Mouse (Mus musculus) embryonic facial prominence, embryonic 10.5 days (tissue): ENCODE measurements around the gene Pank2. TPM values are rescaled to one million over a fixed set of nuclear protein-coding genes. Genes with fewer than 3 reads are reported as not detected.
"Not testable (repeated sequence)": the region's sequence is repeated elsewhere in the genome, so short reads cannot be mapped to it uniquely, and the experiment has no call there.

ENCODE experiments used
- DNase-seq: peaks from one replicate; pipeline ENCODE4 v3.0.0-alpha.2; 2017; ENCODE audit warnings: low spot score
- H3K27ac ChIP-seq: fragments of 300-500 bp; sonication (generic); replicated peaks from 2 replicates; pipeline ENCODE4 v1.5.1; 2016; ENCODE audit warnings: mild to moderate bottlenecking
- H3K27me3 ChIP-seq: fragments of 300-500 bp; sonication (generic); replicated peaks from 2 replicates; pipeline ENCODE4 v1.6.1; 2016; ENCODE audit warnings: low read depth, mild to moderate bottlenecking; ENCODE audit not compliant: poor library complexity, severe bottlenecking
- H3K36me3 ChIP-seq: fragments of 300-500 bp; sonication (generic); replicated peaks from 2 replicates; pipeline ENCODE4 v1.6.1; 2016; ENCODE audit warnings: mild to moderate bottlenecking, moderate library complexity
- H3K4me1 ChIP-seq: fragments of 300-500 bp; sonication (generic); 2 replicates; pipeline ENCODE4 v1.6.1; 2016
- H3K4me3 ChIP-seq: fragments of 300-500 bp; sonication (generic); 2 replicates; pipeline ENCODE4 v1.5.1; 2016; ENCODE audit warnings: mild to moderate bottlenecking, moderate library complexity
- H3K9me3 ChIP-seq: fragments of 300-500 bp; sonication (generic); 2 replicates; pipeline ENCODE4 v1.6.1; 2016; ENCODE audit warnings: mild to moderate bottlenecking
- WGBS: fragments of 180-500 bp; shearing (Covaris S2); methylation state at CpG from one replicate; pipeline ENCODE4 v1.1.7; 2016; 5-methylcytosine and 5-hydroxymethylcytosine counted together
- polyA plus RNA-seq: library from polyadenylated mRNA; unstranded; fragments of >200 nt; fragmentation: Nextera tagmentation; extraction: Ambion mirVana; gene quantifications from 2 replicates; pipeline ENCODE4 v1.2.1, GENCODE M21; 2016

The Pank2 gene
- 44.2 and 44.6 TPM in 2 replicates for polyA plus RNA-seq

- H3K4me1 ChIP-seq: peaks cover 36% of the 10 kb centered on the region
- peak within 1 kb of the TSS; percentile 90 for H3K4me3 ChIP-seq
- H3K9me3 ChIP-seq: no peaks in the 10 kb centered on the region
- under 1% methylated on average over 49 of the region's 49 CpGs for WGBS
- DNase-seq: peak; percentile 99
- H3K27me3 ChIP-seq: no peaks in the 10 kb centered on the region
- H3K36me3 ChIP-seq: peaks cover 10% of the 10 kb centered on the region; the same call in 1 of the 2 replicates
- H3K27ac ChIP-seq: peak within 1 kb of the TSS; percentile 99
Observed at GRCm38 (mm10) chr2:131262213-131262672, at the start of gene Pank2. Gene Pank2, plus strand, starts transcription at chr2:131262495.

- H3K36me3 ChIP-seq: peaks cover 20% of the 10 kb centered on the region
- no peaks in the 10 kb centered on the region for H3K27me3 ChIP-seq
- DNase-seq: no peak
- H3K9me3 ChIP-seq: no peaks in the 10 kb centered on the region
- H3K4me3 ChIP-seq: no peak overlapping the region
- H3K4me1 ChIP-seq: peaks cover 18% of the 10 kb centered on the region
- 90% methylated on average over 7 of the region's 7 CpGs for WGBS
- no peak overlapping the region for H3K27ac ChIP-seq
Observed at GRCm38 (mm10) chr2:131213773-131214172, 48.5 kb upstream of the Pank2 start.

- Histone ChIP-seq H3K36me3 (peaks cover 20% of the 10 kb centered on the region), H3K9me3 (no peaks in the 10 kb centered on the region), H3K4me1 (peaks cover 4% of the 10 kb centered on the region), H3K27me3 (no peaks in the 10 kb centered on the region), H3K4me3 (no peak overlapping the region), H3K27ac (no peak overlapping the region)
- DNase-seq: no peak
- WGBS: 89% methylated on average over 7 of the region's 7 CpGs
Observed at GRCm38 (mm10) chr2:131215941-131216858, 46.1 kb upstream of the Pank2 start.

GRCm38 (mm10) chr2:131220030-131220429 is 42.3 kb upstream of the Pank2 start:
- no peak overlapping the region for H3K27ac ChIP-seq
- no peaks in the 10 kb centered on the region for H3K9me3 ChIP-seq
- H3K27me3 ChIP-seq: no peaks in the 10 kb centered on the region
- H3K36me3 ChIP-seq: no peaks in the 10 kb centered on the region
- no peak overlapping the region for H3K4me3 ChIP-seq
- H3K4me1 ChIP-seq: no peaks in the 10 kb centered on the region
- 83% methylated on average over 4 of the region's 4 CpGs for WGBS
- DNase-seq: no peak

GRCm38 (mm10) chr2:131221853-131222515 is 40.3 kb upstream of the Pank2 start:
- DNase-seq: no peak
- 72% methylated on average over 3 of the region's 3 CpGs for WGBS

GRCm38 (mm10) chr2:131222562-131222961 is 39.7 kb upstream of the Pank2 start:
- DNase-seq: no peak
- Histone ChIP-seq H3K36me3 (no peaks in the 10 kb centered on the region), H3K4me1 (no peaks in the 10 kb centered on the region), H3K27ac (no peak overlapping the region), H3K9me3 (no peaks in the 10 kb centered on the region), H3K27me3 (no peaks in the 10 kb centered on the region), H3K4me3 (no peak overlapping the region)
- WGBS: 71% methylated on average over 5 of the region's 5 CpGs

More at GRCm38 (mm10) chr2:131221853-131222515, 40.3 kb upstream of the Pank2 start:
- no peaks in the 10 kb centered on the region for H3K27me3 ChIP-seq
- no peak overlapping the region for H3K27ac ChIP-seq
- H3K4me1 ChIP-seq: no peaks in the 10 kb centered on the region
- H3K36me3 ChIP-seq: no peaks in the 10 kb centered on the region
- no peaks in the 10 kb centered on the region for H3K9me3 ChIP-seq
- no peak overlapping the region for H3K4me3 ChIP-seq

GRCm38 (mm10) chr2:131223569-131223968 is 38.7 kb upstream of the Pank2 start:
- no peak for DNase-seq
- no peaks in the 10 kb centered on the region for H3K9me3 ChIP-seq
- H3K36me3 ChIP-seq: no peaks in the 10 kb centered on the region
- WGBS: 60% methylated on average over 1 of the region's 1 CpGs
- no peaks in the 10 kb centered on the region for H3K4me1 ChIP-seq
- H3K27ac ChIP-seq: no peak overlapping the region
- no peak overlapping the region for H3K4me3 ChIP-seq
- H3K27me3 ChIP-seq: no peaks in the 10 kb centered on the region

- Histone ChIP-seq H3K27ac (no peak overlapping the region), H3K4me3 (no peak overlapping the region), H3K9me3 (no peaks in the 10 kb centered on the region), H3K27me3 (no peaks in the 10 kb centered on the region), H3K36me3 (no peaks in the 10 kb centered on the region), H3K4me1 (no peaks in the 10 kb centered on the region)
- WGBS: 85% methylated on average over 6 of the region's 6 CpGs
- no peak for DNase-seq
Observed at GRCm38 (mm10) chr2:131225178-131225577, 37.1 kb upstream of the Pank2 start.

- not testable (repeated sequence) for H3K9me3 ChIP-seq, H3K27ac ChIP-seq, DNase-seq, H3K4me1 ChIP-seq, H3K27me3 ChIP-seq, H3K36me3 ChIP-seq, H3K4me3 ChIP-seq
- 82% methylated on average over 2 of the region's 2 CpGs for WGBS
Observed at GRCm38 (mm10) chr2:131226669-131227068, 35.6 kb upstream of the Pank2 start.

GRCm38 (mm10) chr2:131227243-131227642 is 35.1 kb upstream of the Pank2 start:
- H3K27me3 ChIP-seq: no peaks in the 10 kb centered on the region
- 92% methylated on average over 3 of the region's 3 CpGs for WGBS

GRCm38 (mm10) chr2:131232558-131232957 is 29.7 kb upstream of the Pank2 start:
- H3K4me1 ChIP-seq: peaks cover 34% of the 10 kb centered on the region

More at GRCm38 (mm10) chr2:131227243-131227642, 35.1 kb upstream of the Pank2 start:
- no peak for DNase-seq
- H3K27ac ChIP-seq: no peak overlapping the region
- no peaks in the 10 kb centered on the region for H3K4me1 ChIP-seq
- no peaks in the 10 kb centered on the region for H3K36me3 ChIP-seq
- H3K4me3 ChIP-seq: no peak overlapping the region
- H3K9me3 ChIP-seq: no peaks in the 10 kb centered on the region

GRCm38 (mm10) chr2:131233307-131234126 is 28.8 kb upstream of the Pank2 start, which contains the start of gene Mavs:
Gene Mavs, plus strand, starts transcription at chr2:131234063.
- Histone ChIP-seq H3K27me3 (no peaks in the 10 kb centered on the region), H3K4me3 (peak within 1 kb of the TSS; percentile 73), H3K27ac (peak within 1 kb of the TSS; percentile 85), H3K36me3 (0 out of 2 replicates have a peak, but pooled peaks cover 10% of the 10 kb centered on the region), H3K4me1 (peaks cover 34% of the 10 kb centered on the region), H3K9me3 (no peaks in the 10 kb centered on the region)
- 10% methylated on average over 29 of the region's 29 CpGs for WGBS
- DNase-seq: peak; percentile 97

More at GRCm38 (mm10) chr2:131232558-131232957, 29.7 kb upstream of the Pank2 start:
- no peak overlapping the region for H3K4me3 ChIP-seq
- DNase-seq: no peak
- H3K27ac ChIP-seq: no peak overlapping the region
- no peaks in the 10 kb centered on the region for H3K27me3 ChIP-seq
- H3K9me3 ChIP-seq: no peaks in the 10 kb centered on the region
- WGBS: 90% methylated on average over 2 of the region's 2 CpGs
- H3K36me3 ChIP-seq: 0 out of 2 replicates have a peak, but pooled peaks cover 10% of the 10 kb centered on the region
